Mouse (Mus musculus) fat pad, adult 2 months (tissue): ENCODE measurements around the gene Sh2d3c.

ENCODE experiments used
- DNase-seq: peaks from one replicate; pipeline ENCODE4 v3.0.0-alpha.2; 2011; ENCODE audit warnings: low read depth, low spot score; ENCODE audit errors: extremely low read depth

The Sh2d3c gene

DNA sequence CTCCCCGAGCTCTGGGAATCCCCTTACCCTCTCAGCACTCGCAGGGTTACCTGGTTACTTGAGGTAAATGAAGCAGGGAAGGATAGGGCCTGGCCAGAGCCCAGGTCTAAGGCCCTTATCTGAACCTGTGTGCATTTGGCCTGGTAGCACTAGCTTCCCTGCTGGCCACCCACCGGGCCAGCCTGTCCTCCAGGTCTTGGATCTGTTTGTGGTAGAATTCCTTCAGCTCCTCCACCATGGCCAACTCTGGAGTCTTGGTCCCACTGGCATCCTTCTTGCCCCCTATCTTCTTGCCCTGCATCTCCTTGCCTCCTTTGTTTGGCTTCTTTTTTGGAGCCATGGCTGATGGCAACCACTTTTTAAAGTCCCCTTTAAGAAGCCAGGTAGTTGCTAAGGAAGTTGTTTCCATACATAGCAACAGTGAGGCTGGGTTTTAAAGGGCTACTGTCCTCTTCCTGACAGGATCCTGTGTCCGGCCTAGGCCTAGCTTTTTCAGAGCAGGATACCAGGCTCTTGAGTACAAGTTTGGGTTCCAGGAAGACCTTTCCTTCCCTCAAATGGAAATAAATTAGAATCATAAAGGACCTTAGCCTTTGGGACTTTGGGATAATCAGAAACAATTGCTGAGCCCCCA is 63.3 kb downstream of the Sh2d3c start, which contains the start of gene Cfap157:
TSS of gene Cfap157 (minus strand) at position 381 of the 634 bp plus-strand sequence.
- DNase-seq = no peak

- no peak for DNase-seq
Observed at GRCm38 (mm10) chr2:32787176-32787575, 66.3 kb downstream of the Sh2d3c start.

- no peak for DNase-seq
Observed at GRCm38 (mm10) chr2:32788581-32788980, 67.7 kb downstream of the Sh2d3c start.

DNA sequence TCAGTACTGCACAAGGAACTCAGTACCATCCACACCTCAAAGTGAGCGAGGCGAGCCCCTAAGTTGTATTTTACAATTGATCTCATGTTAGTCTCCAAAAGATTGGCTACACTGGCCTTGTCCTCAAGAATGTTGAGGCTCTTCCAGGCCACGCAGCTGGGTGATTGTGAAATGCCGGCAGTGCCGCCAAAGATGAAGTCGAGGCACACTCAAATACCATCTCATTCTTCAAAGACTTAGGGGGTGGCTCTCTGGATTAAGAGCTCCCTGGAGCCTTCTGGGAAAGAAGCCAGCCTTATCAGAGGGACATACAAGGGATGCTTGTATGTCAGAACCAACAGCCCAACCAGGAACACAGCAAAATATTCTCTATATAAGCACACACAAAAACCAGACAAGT is 70.4 kb downstream of the Sh2d3c start:
- no peak for DNase-seq

DNA sequence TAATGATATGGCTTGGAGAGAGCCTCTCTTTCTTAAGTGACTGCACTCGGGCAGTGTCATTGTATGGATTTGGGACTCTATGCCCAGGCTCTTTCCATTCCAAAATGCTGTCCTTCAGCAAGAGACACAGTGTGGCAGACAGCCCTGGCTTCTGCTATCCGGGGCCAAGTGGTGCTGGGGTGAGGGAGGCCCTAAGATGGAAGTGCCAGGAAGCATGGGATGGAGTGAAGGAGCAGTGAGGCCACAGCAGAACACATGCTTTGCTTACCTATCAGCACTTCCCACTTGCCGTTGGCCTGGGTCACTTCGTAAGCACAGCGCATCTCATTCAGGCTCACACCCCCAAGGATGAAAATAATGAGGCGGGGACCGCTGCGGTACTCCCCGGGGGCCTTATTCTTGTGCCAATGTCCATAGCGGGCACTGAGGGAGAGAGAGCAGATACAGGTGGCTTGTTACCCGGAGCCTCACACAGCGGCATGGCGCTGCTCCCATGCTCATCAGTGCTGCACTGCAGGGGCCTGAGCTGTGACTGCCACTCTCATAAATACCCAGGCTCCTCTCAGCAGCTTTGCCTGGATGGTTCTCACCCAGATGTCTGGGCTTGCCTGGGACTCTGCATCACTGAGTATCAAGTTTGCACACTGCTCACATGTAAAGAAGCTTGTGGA is 75.0 kb downstream of the Sh2d3c start:
- DNase-seq = no peak

DNA sequence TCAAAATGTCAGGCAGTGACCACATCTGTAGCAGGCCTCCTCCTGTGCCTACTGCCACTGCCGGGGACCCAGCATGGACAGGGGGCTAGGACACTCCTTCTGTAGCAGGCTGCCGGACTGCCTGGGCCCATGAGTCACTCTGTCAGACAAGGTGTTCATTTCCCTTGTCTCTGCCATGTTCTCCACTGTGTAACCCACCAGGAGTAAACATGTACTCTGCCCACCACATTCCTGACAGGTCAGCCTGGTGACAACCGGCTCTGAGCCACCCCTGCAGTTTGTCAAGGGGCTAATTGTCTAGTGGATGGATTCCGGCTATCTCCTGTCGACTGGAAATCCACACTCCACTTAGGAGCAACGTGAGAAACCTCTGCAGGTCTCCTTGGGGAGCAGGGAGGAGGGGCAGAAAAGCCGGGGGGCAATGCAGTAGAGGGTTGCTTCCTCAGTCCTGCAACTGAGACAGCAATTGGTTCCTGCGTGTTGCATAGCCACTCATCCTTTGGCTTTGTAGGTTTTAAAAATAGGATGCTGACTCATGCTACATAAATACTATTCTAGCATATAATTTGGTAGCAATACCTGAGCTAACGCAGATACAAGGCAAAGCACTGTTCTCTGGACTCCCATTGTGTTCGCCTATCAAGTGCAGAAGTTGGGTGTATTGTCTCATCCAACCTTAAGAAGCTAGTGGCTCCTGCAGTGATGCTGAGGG is 77.6 kb downstream of the Sh2d3c start:
- no peak for DNase-seq
